Mouse (Mus musculus) ovary, postnatal 14 days (tissue): ENCODE measurements around the gene Hmbs.
"Not testable (repeated sequence)": the region's sequence is repeated elsewhere in the genome, so short reads cannot be mapped to it uniquely, and the experiment has no call there.

Source experiments
- DNase-seq: peaks from one replicate; pipeline ENCODE4 v3.0.0; 2022; ENCODE audit warnings: low spot score

The Hmbs gene

DNA sequence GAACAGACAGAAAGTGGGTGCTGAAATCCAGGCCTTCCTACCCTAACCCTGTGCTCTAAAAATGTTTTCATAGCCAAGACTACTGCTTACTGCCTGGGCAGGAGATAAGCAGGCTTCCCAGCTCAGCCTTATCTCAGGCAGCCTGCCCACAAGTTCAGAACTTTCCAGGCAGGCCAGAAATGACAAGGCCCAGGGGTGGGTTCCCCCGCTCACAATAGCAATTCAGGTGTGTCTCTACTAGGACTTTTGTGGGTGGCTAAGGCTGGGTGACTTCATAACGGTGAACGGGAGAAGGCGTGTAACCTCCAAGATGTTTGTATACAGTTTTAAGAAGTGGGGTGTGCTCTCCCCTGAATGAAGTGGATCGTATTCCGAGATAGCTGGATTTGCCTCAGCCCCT lies 738 bp downstream of the Hmbs start:
- no peak for DNase-seq

DNA sequence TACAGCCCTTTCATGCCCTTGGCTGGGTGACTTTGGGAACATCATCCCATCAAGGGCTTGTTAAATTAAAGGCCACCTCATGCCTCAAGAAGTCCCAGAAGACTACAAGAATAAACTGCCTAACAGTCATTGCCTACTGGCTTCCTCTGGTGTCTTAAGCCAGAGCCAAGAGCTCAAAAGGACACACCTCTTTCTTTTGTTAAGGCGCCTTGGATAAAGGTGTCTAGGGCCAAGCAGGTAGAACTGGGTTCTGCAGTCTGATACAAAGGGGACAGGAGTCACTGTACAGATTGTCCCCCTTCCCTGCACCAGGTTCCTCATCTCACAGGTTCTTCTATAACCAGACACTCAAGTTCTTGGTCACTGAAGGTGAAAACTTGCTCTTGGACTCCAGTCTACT lies 1.4 kb downstream of the Hmbs start:
- no peak for DNase-seq

DNA sequence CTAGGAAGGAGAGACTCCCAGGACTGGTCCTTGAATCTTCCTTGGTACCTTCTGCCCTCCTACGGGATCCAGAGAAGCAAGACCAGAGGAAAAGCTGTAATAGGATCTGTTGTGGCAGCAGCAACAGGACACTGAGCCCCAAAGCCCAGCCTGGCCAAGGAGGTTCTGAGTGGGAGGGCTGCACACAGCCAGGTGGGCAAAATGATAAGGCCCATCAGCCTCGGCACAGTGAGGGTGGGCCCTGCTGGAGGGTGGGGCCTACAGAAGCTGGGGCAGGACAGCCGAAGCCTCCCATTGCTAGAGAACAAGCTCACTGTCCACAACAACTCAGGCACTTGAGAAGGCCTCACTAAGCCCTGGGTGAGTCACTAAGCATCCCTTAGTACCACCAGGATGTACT lies 1.9 kb downstream of the Hmbs start:
- DNase-seq = no peak

DNA sequence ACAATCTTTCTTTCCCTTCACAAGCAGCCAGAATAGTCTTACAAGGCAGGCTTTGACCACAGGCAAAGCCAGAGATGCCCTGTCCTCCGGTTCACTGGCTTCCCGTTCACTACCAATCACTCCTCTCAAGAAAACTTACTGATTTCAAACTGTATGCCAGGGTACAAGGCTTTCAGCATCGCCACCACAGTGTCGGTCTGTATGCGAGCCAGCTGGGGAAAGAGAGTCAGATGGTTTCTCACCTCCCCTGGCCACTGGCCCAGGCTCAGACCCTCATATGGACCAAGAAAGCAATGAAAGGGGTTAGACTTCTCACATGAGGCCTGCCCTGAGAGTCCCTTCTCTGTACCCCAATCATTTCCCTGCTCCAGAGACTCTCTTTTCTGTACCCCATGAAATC lies 2.5 kb downstream of the Hmbs start:
- no peak for DNase-seq

DNA sequence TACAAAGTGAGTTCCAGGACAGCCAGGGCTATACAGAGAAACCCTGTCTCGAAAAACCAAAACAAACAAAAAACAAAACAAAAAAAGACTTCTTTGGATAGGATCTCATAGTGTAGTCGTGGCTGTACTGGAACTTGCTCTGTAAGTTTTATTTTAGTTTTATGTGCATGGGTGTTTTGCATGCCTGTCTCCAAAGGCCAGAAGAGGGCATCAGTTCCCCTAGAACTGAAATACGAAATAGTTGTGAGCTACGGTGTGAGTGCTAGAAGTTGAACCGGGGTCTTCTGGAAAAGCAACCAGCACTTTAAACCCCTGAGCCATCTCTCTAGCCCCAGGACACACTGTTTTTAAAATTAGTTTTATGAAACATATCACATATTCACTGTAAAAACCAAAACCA lies 5.5 kb downstream of the Hmbs start:
- no peak for DNase-seq

DNA sequence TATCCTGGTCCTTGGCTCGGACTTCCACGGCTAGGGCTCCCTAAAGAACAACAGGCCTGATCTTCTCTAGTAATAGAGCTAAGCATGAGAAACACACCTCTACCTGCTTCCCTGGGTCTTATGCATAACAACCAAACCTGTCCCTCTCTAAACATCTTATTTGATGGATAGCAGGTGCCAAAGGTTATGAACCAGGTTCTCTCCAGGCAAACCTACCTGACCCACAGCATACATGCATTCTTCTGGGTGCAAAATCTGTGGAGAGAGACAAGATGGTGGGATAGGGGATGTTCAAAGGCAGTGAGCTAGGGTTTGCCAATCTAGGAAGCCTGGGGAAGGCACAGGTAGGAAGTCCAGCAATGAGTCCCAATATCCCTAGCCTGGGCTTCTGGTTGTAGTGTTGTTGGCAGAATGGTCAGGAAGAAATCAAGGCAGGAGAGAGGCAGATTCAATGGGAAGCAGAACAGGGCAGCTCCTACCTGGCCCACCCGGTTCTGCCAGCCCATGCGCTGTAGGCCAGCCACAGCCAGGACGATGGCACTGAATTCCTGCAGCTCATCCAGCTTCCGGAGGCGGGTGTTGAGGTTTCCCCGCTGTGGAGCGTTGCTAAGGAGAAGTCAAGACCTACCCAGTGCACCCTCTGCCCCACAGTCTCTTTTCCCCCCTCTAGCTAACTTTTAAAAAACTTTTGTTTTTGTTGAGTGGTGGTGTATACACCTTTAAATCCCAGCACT lies 6.4 kb downstream of the Hmbs start:
- DNase-seq = no peak

DNA sequence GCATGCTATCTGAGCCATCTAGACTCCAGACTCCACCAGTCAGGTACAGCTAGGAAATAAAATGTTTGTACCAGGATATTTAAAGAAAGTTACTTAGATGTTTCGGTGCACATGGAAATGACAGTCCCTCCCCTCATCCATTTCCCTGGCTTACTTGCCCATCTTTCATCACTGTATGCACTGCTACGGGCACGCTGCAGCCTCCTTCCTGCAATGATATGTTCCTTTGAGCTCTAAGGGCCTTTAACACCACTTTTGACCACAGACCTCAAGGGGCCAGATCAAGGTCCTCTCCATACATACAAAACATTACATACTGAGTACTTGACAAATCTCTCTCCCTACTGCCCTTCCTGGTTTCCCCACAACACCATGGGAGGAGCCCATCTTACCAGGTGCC lies 7.1 kb downstream of the Hmbs start:
- DNase-seq = no peak

DNA sequence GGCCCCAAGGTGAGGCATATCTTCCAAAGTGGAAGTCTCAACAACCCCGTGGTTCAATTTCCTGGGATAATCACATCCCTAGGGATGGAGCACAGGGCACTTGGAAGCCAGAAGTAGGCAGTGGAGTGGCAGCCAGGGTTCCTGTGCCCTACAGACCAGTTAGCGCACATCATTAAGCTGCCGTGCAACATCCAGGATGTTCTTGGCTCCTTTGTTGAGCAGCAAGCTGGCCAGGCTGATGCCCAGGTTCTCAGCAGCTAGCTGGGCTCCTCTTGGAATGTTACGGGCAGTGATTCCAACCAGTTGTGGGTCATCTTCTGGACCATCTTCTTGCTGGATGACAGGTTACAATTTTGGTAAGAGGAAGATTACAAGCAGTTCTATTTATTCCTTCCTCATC lies 7.5 kb downstream of the Hmbs start:
- DNase-seq = not testable (repeated sequence)

DNA sequence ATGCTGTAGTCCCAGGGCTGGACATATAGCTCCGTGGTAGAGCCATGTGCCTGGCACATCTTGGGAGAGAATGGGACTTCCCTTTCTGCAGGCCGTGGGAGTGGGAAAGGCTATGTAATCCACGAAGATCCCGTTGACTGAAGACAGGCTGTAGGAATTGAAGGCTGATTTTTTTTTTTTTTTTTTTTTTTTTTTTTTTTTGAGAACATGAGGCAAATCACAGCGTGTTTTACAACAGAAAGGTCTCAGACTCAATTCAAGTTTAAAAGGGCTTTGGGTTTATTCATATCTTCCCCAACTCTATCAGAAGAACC lies 8.0 kb downstream of the Hmbs start:
- DNase-seq = no peak

DNA sequence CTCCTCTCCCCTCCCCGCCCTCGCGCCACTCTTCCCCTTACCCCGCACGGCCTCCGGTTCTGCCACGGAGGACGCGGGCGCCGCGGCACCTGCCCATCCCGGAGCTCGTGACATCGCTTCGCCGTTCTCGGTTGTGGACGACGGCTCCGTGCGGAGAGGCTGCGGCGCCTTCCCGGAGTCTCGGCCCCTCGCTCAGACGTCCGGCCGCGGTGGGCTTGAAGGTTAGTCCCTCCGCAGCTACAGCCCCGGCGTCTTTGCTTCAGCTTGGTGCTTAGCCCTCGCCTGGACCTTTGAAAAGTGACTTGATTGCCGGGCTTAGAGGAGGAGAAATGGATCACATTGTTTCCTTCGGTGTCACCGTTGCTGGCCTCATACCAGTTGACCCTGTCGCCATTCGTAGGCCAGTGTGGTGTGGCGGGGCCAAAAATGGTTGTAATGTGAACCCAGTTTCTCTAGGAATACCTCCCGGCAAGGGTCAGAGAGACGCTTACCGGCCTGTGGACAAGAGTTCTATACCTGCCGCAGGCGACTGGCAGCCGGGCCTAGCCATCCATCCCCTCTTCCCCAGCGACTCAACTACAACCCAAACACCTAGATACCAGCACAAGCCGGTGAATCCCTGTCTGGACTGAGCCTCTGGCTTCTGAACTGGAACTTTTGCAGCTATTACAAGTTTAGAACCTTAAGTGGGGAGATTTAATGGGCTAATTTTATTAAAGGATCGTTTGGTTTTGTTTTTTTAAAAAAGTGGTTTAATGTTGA lies 8.5 kb downstream of the Hmbs start:
- peak; percentile 30 for DNase-seq

DNA sequence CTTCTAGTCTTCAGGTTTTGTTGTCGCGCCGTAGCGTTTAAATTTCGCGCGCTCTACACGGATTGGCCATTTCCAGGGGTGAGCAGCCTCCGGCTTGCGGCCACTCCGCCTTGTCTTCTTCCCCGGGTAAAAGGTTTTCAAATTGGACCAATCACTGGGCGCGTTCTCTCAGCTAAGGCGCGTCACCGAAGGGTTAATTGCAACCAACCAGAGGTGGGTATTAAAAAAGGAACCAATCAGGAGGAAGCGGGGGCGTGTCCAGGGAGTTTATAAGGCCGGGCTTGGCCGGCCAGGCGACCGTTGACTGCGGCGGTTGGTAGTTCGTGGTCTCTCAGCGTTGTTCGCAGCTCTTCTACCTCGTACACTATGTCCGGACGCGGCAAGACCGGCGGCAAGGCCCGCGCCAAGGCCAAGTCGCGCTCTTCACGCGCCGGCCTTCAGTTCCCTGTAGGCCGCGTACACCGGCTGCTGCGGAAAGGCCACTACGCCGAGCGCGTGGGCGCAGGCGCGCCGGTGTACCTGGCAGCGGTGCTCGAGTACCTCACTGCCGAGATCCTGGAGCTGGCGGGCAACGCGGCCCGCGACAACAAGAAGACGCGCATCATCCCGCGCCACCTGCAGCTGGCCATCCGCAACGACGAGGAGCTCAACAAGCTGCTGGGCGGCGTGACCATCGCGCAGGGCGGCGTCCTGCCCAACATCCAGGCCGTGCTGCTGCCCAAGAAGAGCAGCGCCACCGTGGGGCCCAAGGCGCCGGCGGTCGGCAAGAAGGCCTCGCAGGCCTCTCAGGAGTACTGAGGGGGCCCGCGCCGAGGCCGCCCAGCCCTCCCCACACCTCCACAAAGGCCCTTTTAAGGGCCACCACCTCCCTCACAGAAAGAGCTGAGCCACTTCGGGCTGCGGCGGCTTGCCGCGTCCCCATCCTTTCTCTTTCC lies 9.4 kb downstream of the Hmbs start, which contains the start of gene H2afx:
TSS of gene H2afx (plus strand) at position 299 of the 935 bp plus-strand sequence.
- DNase-seq = peak; percentile 97

DNA sequence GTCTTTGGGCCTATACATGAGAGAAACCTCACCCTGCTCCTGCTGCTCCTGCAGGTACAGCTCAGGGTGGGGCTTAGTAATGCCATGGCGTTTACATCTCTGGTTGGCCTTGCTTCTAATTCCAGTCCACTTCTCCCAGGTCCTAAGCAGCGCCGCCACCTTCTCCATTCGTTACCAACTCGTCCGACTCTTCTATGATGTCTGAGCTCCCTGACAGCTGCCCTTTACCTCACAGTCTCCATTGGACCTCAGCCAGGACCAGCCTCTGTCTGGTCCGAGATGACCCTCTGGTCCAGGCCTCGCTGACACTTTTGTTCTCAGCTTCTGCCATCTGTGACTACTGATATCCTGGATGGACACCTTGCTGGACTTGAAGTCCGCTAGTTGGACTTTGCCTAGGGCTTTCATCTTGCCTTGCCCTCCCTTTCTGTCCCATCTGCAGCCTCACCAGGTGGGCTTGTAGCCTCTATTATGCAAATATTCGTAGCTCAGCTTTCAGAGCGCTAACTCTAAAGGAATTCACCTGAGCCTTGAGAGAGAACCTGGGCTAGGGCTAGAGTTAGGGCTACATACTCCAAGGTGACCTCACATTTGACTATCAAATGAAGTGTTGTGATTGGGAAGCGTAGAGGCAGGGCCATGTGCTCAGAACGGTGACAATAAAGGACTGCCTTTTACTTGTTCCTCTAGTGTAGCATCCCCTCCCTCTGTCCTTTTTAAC lies 10.9 kb downstream of the Hmbs start:
- DNase-seq = no peak

DNA sequence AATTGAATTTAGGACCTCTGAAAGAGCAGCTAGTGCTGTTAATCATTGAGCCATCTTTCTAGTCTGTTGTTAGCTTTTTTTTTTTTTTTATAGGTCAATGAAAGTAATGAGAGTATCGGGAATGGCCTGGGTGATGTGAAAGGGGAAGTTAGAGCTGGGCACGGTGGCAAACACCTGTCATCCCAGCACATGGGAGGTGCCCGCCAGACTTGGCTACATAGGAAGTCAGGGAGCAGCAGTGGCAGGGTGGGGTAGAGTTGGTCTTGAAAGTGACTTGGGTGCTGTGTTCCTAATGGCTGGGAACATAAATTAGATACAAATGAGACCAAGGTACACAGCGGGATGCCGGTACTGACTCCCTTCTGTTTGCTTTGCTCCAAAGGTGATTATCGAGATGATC lies 13.3 kb downstream of the Hmbs start:
- DNase-seq = no peak

DNA sequence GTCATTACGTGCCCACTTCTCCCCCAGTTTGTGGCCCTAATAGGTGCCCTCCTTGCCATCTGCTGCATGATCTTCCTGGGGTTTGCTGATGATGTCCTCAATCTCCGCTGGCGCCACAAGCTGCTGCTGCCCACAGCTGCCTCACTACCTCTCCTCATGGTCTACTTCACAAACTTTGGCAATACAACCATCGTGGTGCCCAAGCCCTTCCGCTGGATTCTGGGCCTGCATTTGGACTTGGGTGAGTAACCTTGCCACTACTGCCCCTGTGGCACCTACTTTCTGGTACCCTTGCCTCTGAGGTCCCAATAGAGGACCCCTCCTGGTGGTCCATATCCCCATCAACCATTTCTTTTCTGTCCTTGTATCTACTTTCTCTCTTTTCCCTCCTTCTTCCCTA lies 16.1 kb downstream of the Hmbs start:
- DNase-seq = no peak

DNA sequence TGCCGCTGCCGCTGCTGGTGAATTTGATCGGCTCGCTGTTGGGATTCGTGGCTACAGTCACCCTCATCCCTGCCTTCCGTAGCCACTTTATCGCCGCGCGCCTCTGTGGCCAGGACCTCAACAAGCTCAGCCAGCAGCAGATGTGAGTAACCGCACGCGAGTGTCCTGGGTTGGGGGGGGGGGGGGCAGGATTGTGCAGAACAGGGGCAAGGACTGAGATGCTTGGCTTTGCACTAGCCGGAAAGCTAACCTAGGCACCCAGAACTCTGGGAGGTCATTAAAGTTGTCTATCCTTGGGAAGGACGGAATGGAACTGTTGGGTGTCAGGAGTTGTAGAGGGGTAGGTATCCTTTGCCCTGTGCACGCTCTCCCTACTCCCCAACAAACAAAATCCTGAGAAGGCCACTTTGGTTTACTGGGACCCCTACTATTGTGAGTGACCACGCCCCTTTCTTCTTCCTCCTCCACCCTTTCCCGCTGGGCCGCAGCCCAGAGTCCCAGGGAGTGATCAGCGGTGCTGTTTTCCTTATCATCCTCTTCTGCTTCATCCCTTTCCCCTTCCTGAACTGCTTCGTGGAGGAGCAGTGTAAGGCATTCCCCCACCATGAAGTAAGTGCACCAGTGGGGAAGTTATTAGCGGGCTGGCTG lies 16.8 kb downstream of the Hmbs start:
- no peak for DNase-seq

DNA sequence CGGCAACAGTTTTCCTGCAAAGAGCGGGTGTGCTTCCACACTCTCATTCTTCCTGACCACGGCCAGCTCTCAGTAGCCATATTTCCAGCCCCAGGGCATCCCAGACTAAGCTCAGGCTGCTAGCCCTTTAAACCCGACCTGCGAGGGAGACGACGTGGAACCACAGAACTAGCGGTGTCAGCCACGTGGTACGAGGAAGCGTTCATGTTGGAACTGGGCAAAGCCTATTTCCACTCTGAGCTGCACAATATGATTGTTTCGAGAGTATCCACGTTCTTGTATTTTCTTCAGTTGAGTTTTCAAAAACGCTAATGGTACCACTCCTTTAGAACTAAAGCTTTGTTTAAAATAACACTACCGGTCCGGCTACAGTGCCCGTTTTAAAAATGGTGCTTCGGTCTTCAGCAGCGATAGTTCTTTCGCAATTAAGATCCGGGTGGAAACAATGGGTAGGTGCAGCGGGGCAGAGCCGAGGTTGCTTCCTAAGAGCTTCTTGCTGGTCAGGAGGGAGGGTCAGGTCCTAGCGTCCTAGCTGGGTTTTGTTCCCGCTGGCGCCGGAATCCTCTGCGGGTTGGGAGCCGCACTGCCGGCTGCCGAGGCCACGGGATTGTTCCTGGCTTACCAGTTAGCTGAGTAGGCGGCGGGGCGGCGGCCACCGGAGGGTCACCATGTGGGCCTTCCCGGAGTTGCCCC lies 17.5 kb downstream of the Hmbs start:
- DNase-seq = peak; percentile 70

DNA sequence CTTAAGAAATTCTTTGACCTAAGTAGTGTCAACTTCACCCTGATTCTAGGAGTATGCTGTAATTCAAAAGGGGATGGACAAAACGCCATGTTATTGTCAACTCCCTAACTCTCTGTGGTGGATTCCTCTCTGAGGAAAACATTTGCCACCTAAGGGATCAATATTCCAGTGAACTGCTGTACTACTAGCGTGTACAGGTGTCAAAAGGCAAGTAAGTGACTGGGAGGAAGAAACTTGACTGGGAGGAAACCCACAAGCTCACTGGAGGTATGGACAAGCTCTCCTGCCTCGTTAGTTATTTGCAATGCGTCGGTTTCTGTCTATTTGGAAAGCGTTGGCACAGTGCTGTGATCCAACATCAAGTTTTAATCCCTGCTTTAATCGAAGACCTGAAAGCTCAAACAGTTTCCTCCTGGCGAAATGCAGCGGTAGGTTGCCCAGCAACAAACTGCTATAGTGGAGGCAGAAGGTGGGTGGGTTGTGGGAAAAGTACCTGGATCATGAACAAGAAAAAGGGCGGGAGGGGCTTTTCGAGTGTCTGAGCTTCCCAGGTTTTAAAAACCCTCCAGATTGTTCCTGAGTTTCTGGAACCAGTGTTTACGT lies 18.2 kb downstream of the Hmbs start, which contains the start of gene Dpagt1:
TSS of gene Dpagt1 (plus strand) at position 252 of the 603 bp plus-strand sequence.
- no peak for DNase-seq

DNA sequence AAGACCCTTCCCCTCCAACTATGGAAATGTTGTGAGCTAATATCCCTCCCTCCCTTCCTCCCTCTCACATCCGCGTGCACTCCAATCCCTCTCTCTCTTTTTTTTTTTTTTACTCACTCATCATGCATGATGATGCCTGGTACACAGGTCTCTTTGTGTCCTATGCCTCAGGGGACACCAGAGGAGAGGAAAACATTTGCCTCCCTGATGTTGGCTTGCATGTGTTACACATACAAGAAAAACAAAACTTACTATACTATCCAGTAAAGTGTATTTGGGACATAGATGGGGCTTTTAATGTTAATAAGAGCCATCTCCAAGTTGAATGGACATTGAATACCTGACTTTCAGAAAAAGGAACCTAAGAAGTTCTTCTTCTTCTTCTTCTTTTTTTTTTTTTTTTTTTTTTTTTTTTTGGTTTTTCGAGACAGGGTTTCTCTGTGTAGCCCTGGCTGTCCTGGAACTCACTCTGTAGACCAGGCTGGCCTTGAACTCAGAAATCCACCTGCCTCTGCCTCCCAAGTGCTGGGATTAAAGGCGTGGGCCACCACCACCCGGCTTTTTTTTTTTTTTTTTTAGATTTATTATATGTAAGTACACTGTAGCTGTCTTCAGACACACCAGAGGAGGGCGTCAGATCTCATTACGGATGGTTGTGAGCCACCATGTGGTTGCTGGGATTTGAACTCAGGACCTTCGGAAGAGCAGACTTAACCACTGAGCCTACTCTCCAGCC lies 18.8 kb downstream of the Hmbs start:
- not testable (repeated sequence) for DNase-seq

DNA sequence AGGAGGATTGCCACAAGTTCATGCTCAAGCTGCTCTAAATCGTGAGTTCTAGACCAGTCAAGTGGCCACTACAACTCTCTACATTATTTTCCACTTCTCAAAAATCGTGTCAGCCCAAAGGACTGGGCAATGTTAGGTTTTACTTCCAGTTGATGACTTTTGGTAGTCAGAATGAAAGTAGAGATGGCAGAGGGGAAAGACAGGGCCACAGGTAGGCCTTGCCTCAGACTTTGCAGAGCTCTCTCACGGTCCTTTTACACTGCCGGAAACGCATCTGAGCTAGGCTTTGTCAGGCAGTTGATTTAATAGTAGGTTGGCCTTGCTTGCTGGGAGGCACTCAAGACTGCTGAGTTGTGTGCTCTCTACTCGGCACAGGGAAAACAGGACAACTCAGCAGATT lies 19.9 kb downstream of the Hmbs start:
- DNase-seq = no peak

DNA sequence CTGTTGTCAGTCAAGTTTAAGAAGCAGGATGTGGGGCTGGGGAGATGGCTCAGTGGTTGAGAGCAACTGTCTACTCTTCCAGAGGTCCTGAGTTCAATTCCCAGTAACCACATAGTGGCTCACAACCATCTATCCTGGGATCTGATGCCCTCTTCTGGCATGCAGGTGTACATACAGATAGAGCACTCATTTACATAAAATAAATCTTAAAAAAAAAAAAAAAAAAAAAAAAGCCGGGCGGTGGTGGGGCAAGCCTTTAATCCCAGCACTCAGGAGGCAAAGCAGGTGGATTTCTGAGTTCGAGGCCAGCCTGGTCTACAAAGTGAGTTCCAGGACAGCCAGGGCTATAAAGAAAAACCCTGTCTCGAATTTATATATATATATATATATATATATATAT lies 20.4 kb downstream of the Hmbs start:
- DNase-seq = not testable (repeated sequence)
